Mouse (Mus musculus) midbrain, embryonic 14.5 days (tissue): ENCODE results near the gene Krt10. TPM values are rescaled to one million over a fixed set of nuclear protein-coding genes. Genes with fewer than 3 reads are reported as not detected.

Source experiments
- ATAC-seq: fragments of 200-750 bp; cut with Nextera tagmentation; 2 replicates; pipeline ENCODE4 v1.8.0; 2017; ENCODE audit warnings: moderate number of reproducible peaks, moderate library complexity; ENCODE audit not compliant: low FRiP score, low TSS enrichment
- DNase-seq: peaks from one replicate; pipeline ENCODE4 v3.0.0-alpha.2; 2015
- H3K27ac ChIP-seq: fragments of 300-500 bp; sonication (generic); replicated peaks from 2 replicates; pipeline ENCODE4 v1.5.1; 2014; ENCODE audit warnings: mild to moderate bottlenecking, low read depth, low read length, moderate library complexity
- H3K27me3 ChIP-seq: fragments of 300-500 bp; sonication (generic); 2 replicates; pipeline ENCODE4 v1.6.1; 2014; ENCODE audit warnings: low read length, control low read depth, mixed read lengths; ENCODE audit not compliant: control insufficient read depth, insufficient read depth
- H3K36me3 ChIP-seq: fragments of 300-500 bp; sonication (generic); 2 replicates; pipeline ENCODE4 v1.6.1; 2014; ENCODE audit warnings: low read length, control low read depth; ENCODE audit not compliant: control insufficient read depth, insufficient read depth
- H3K4me1 ChIP-seq: fragments of 300-500 bp; sonication (generic); 2 replicates; pipeline ENCODE4 v1.6.1; 2014; ENCODE audit warnings: mild to moderate bottlenecking, antibody characterized with exemption, low read length, control low read depth; ENCODE audit not compliant: control insufficient read depth, insufficient read depth
- H3K4me2 ChIP-seq: fragments of 300-500 bp; sonication (generic); 2 replicates; pipeline ENCODE4 v1.6.1; 2014; ENCODE audit warnings: mild to moderate bottlenecking, low read length, moderate library complexity
- H3K4me3 ChIP-seq: fragments of 300-500 bp; sonication (generic); replicated peaks from 2 replicates; pipeline ENCODE4 v1.5.1; 2014; ENCODE audit warnings: low read depth, low read length
- H3K9ac ChIP-seq: fragments of 300-500 bp; sonication (generic); replicated peaks from 2 replicates; pipeline ENCODE4 v1.6.1; 2014; ENCODE audit warnings: mild to moderate bottlenecking, low read length, moderate library complexity
- H3K9me3 ChIP-seq: fragments of 300-500 bp; sonication (generic); 2 replicates; pipeline ENCODE4 v1.6.1; 2016; ENCODE audit warnings: low read length, control low read depth, mixed read lengths; ENCODE audit not compliant: control insufficient read depth
- WGBS: fragments of 180-500 bp; shearing (Covaris S2); extraction: QIAGEN DNeasy Blood & Tissue Kit; methylation state at CpG from one replicate; pipeline ENCODE4 v1.1.7; 2014; 5-methylcytosine and 5-hydroxymethylcytosine counted together
- polyA plus RNA-seq: library from polyadenylated mRNA; unstranded; fragments of >200 nt; fragmentation: Nextera tagmentation; extraction: Ambion mirVana; gene quantifications from 2 replicates; pipeline ENCODE4 v1.2.1, GENCODE M21; 2014

Krt10 gene
- polyA plus RNA-seq, 1 experiment from 2014 or later, result 33.8 TPM

DNA sequence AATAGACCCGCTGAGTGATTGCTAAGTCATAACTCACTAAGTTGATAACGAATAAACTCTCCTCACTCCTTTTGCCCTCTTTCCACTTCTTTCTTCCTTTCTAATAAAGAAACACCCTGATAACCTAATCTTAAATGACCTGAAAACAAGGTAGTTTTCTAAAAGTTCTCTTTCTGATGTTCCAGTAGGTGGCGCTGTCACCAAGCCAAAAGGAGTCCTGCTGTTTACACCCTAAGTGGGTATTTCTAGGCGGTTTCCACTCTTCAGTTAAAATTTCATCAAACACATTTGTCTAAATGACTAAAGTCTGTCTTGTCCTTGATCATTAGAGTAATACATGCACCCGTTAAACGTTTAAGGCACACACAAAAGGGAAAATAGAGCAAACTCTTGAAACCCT is 24.1 kb upstream of the Krt10 start:
- DNase-seq, result peak; percentile 81

DNA sequence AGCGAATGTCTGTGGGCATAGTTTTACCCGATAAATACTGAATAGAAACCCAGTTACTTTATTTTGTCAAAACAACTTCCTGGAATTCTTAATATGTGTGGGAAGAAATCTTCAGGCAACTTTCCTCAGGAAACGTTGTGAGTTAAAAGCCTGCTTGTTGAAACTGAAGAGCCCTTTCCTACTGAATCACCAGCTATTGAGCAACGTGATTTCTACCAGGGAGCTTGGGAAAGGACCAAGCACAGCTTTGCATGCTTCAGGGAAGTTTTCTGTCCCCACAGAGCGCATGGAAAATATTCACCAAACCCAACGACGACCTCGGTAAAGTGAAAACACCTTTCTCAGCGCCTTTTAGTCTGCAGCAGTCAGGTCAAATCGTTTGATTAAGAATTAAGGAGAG is 17.0 kb upstream of the Krt10 start:
- Histone ChIP-seq H3K36me3 (no peaks in the 10 kb centered on the region), H3K27ac (no peak overlapping the region), H3K9me3 (no peaks in the 10 kb centered on the region), H3K4me1 (no peaks in the 10 kb centered on the region), H3K4me3 (no peak overlapping the region), H3K27me3 (no peaks in the 10 kb centered on the region), H3K4me2 (no peak overlapping the region), H3K9ac (no peak overlapping the region)
- DNase-seq, result no peak
- 74% methylated on average over 10 of the region's 10 CpGs for WGBS
- no peak for ATAC-seq

More for the DNA sequence above, 24.1 kb upstream of the Krt10 start:
- 25% methylated on average over 6 of the region's 6 CpGs for WGBS
- Histone ChIP-seq H3K4me3 (no peak overlapping the region), H3K27me3 (no peaks in the 10 kb centered on the region), H3K4me2 (no peak overlapping the region), H3K9ac (no peak overlapping the region), H3K36me3 (no peaks in the 10 kb centered on the region), H3K27ac (no peak overlapping the region), H3K4me1 (no peaks in the 10 kb centered on the region), H3K9me3 (no peaks in the 10 kb centered on the region)
- no peak for ATAC-seq

DNA sequence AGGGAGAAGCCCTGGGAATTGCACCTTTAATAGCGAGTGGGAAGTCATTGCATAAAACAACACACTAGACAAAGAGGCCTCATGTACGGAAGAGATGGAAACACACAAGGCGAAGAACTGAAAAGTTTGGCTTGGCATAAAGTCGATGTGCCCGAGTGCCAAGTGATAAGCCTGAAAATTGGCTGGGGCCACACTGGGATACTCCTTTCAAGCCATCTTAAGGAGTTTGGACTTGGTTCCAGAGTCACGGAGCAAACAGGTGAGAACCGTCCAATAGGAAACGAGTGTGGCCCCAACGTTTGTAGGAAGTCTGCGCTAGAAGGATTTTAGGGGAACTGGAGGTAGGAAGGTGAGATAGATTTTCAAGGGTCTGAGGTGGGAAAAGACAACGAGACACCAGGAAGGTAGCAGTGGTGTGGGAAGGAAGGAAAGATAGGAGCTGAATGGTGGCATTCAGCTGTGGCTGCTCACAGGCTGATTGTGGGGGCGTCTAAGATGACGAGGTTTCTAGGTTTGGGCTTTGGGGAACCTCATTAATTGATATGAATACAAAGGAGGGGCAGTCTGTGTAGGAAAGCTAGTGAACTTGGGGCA is 10.9 kb upstream of the Krt10 start:
- Histone ChIP-seq H3K4me3 (no peak overlapping the region), H3K9me3 (no peaks in the 10 kb centered on the region), H3K27ac (no peak overlapping the region), H3K4me2 (no peak overlapping the region), H3K27me3 (no peaks in the 10 kb centered on the region), H3K9ac (no peak overlapping the region), H3K4me1 (peaks cover 3% of the 10 kb centered on the region; the same call in 1 of the 2 replicates), H3K36me3 (no peaks in the 10 kb centered on the region)
- ATAC-seq (no peak), DNase-seq (no peak)
- 89% methylated on average over 13 of the region's 13 CpGs for WGBS

GRCm38 (mm10) chr11:99398832-99399231 is 9.7 kb upstream of the Krt10 start:
- no peaks in the 10 kb centered on the region for H3K9me3 ChIP-seq
- no peaks in the 10 kb centered on the region for H3K36me3 ChIP-seq
- no peak for DNase-seq
- H3K27ac ChIP-seq, result no peak overlapping the region
- no peaks in the 10 kb centered on the region for H3K27me3 ChIP-seq
- peaks cover 3% of the 10 kb centered on the region; the same call in 1 of the 2 replicates for H3K4me1 ChIP-seq
- ATAC-seq, result no peak
- H3K4me2 ChIP-seq, result no peak overlapping the region
- H3K4me3 ChIP-seq, result no peak overlapping the region
- 44% methylated on average over 8 of the region's 8 CpGs for WGBS
- no peak overlapping the region for H3K9ac ChIP-seq

DNA sequence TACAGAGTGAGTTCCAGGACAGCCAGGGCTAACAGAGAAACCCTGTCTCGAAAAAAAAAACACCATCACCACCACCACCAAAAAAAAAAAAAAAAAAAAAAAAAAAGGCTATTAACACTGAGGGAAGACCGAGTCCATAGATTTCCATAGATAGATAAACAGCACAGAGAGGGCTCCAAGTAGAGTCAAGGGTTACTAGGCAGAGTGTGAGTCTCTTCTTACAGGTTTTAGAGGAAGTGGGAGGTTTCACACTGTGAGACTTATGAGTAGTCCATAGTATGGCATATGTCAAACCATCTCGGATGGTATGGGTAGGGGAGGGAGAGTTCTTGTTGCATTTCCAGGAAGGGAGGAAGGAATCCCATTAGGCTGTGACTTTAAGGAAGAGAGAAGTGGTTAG is 8.9 kb upstream of the Krt10 start:
- no peak overlapping the region for H3K4me3 ChIP-seq
- H3K4me1 ChIP-seq, result peaks cover 3% of the 10 kb centered on the region; the same call in 1 of the 2 replicates
- H3K27me3 ChIP-seq, result no peaks in the 10 kb centered on the region
- H3K4me2 ChIP-seq, result no peak overlapping the region
- no peak overlapping the region for H3K9ac ChIP-seq
- WGBS, result 83% methylated on average over 3 of the region's 3 CpGs
- no peaks in the 10 kb centered on the region for H3K36me3 ChIP-seq
- no peaks in the 10 kb centered on the region for H3K9me3 ChIP-seq
- no peak for DNase-seq
- no peak overlapping the region for H3K27ac ChIP-seq
- no peak for ATAC-seq

DNA sequence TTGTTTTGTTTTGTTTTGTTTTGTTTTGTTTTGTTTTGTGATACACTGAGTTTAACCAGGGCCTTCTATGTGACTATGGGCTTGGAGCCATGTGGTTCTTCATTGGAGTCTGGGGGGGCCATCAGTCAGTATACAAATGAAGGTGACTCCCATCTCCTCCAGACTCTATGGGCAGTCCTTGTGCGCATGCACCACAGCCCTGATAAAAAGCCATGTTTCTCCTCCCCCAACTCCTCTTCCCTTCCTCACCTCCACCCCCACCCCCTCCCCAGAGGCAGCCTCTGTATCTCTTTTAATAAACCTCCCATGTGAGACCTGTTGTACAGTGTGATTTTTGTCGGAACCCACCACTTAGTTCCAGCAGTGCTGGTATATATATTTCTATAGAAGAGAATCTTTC is 7.5 kb upstream of the Krt10 start:
- Histone ChIP-seq H3K4me2 (no peak overlapping the region), H3K4me1 (peaks cover 3% of the 10 kb centered on the region; the same call in 1 of the 2 replicates), H3K9me3 (no peaks in the 10 kb centered on the region), H3K27me3 (no peaks in the 10 kb centered on the region), H3K9ac (no peak overlapping the region), H3K36me3 (no peaks in the 10 kb centered on the region), H3K4me3 (no peak overlapping the region), H3K27ac (no peak overlapping the region)
- 67% methylated on average over 2 of the region's 2 CpGs for WGBS
- DNase-seq (no peak), ATAC-seq (no peak)

- peak; percentile 58 for DNase-seq
- Histone ChIP-seq H3K27me3 (no peaks in the 10 kb centered on the region), H3K4me2 (no peak overlapping the region), H3K4me1 (peaks cover 3% of the 10 kb centered on the region; the same call in 1 of the 2 replicates), H3K9me3 (no peaks in the 10 kb centered on the region), H3K27ac (no peak overlapping the region), H3K36me3 (no peaks in the 10 kb centered on the region), H3K9ac (no peak overlapping the region), H3K4me3 (no peak overlapping the region)
- no peak for ATAC-seq
- WGBS, result 21% methylated on average over 3 of the region's 3 CpGs
These were observed 6.9 kb upstream of the Krt10 start for GRCm38 (mm10) chr11:99396034-99396433.

DNA sequence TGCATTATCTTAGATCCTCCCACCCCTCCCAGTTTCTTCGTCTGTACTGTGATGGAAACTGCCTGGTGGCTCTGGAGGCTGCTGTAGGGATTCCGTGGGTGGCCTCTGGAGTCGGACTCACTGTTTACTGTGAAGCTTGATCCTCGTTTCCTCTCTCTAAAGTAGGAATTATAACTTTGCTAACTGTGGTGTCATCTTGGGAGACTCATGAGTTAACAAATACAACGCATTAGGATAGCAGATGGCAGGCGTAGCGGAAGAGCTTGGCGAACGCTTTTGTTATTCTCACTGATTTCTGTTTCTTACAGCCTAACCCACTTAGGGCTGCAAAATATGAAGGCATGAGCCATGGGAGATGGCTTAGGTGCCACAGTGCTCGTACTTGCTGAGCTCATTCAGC is 3.3 kb upstream of the Krt10 start:
- no peak overlapping the region for H3K4me3 ChIP-seq
- WGBS, result 87% methylated on average over 10 of the region's 10 CpGs
- no peak for DNase-seq
- no peaks in the 10 kb centered on the region for H3K27me3 ChIP-seq
- ATAC-seq, result no peak
- no peak overlapping the region for H3K4me2 ChIP-seq
- no peaks in the 10 kb centered on the region for H3K9me3 ChIP-seq
- peaks cover 3% of the 10 kb centered on the region; the same call in 1 of the 2 replicates for H3K4me1 ChIP-seq
- H3K36me3 ChIP-seq, result no peaks in the 10 kb centered on the region
- H3K27ac ChIP-seq, result no peak overlapping the region
- no peak overlapping the region for H3K9ac ChIP-seq

DNA sequence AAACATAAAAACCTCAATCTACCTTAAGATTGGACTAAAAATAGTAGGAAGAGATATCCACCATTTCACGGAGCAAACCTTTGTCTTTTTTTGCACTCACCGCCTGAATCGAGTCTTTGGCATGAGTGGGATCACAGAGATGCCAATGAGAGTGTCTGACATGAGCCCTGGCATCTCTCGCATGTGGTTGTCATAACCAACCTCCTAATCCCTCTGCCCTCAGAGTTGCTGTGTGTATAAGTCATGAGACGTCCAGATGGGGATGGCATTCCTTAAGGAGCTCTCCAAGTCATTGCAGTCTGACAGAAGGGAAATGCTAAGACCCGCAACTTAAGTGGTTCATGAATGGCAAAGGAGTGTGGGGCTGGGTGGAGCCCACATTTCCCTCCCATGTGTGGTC is 2.2 kb upstream of the Krt10 start:
- no peaks in the 10 kb centered on the region for H3K27me3 ChIP-seq
- ATAC-seq (no peak), DNase-seq (no peak)
- WGBS, result 81% methylated on average over 6 of the region's 6 CpGs
- H3K27ac ChIP-seq, result no peak overlapping the region
- no peaks in the 10 kb centered on the region for H3K36me3 ChIP-seq
- H3K4me1 ChIP-seq, result no peaks in the 10 kb centered on the region
- no peak overlapping the region for H3K4me3 ChIP-seq
- no peak overlapping the region for H3K4me2 ChIP-seq
- H3K9me3 ChIP-seq, result no peaks in the 10 kb centered on the region
- no peak overlapping the region for H3K9ac ChIP-seq
